Mouse (Mus musculus) ES-Bruce4 (cell line): ENCODE data around the gene Mapkapk3.

Experiments used
- CTCF ChIP-seq: IDR thresholded peaks from one replicate; pipeline ENCODE4 v1.8.1; 2011; ENCODE audit warnings: low read depth, low read length
- EP300 ChIP-seq: IDR thresholded peaks from 2 replicates; pipeline ENCODE4 v1.6.1; 2011; ENCODE audit warnings: low read depth, low read length; ENCODE audit not compliant: insufficient read depth
- POLR2A ChIP-seq: IDR thresholded peaks from one replicate; pipeline ENCODE4 v1.8.1; 2011; ENCODE audit warnings: low read length; ENCODE audit not compliant: insufficient read depth

DNA sequence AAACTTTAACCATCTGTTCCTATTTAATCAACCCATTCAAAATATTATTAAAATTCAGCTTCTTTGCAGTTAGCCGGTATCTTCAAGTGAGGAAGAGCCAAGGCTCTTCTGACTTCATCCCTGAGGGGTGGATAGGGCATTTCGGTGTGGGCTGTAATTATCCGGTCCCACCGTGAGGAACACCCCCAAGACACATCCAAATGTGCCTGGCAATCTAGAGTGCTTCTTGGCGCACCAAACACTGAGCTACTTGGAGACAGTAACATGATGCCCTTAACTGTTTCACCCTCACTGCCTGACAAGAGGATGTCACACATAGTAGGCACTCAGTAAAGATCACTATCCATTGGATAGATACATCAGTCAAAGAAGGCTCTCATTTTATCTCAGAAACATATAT is 53.5 kb downstream of the Mapkapk3 start:
- TF ChIP-seq POLR2A (no peak), CTCF (no peak), EP300 (no peak)
